Mouse (Mus musculus) heart, embryonic 13.5 days (tissue): ENCODE measurements around the gene Ifit1bl2. TPM values are rescaled to one million over a fixed set of nuclear protein-coding genes. Genes with fewer than 3 reads are reported as not detected.
"Not testable (repeated sequence)": the region's sequence is repeated elsewhere in the genome, so short reads cannot be mapped to it uniquely, and the experiment has no call there.

Experiments
- ATAC-seq: fragments of 200-750 bp; cut with Nextera tagmentation; 2 replicates; pipeline ENCODE4 v1.8.0; 2017; ENCODE audit warnings: moderate TSS enrichment; ENCODE audit not compliant: insufficient number of reproducible peaks, low FRiP score, low TSS enrichment; ENCODE audit errors: extremely low read depth
- H3K27ac ChIP-seq: fragments of 300-500 bp; sonication (generic); replicated peaks from 2 replicates; pipeline ENCODE4 v1.5.1; 2015; ENCODE audit warnings: moderate library complexity, mild to moderate bottlenecking, inconsistent platforms
- H3K27me3 ChIP-seq: fragments of 300-500 bp; sonication (generic); replicated peaks from 2 replicates; pipeline ENCODE4 v1.6.1; 2015; ENCODE audit warnings: mild to moderate bottlenecking, inconsistent platforms
- H3K36me3 ChIP-seq: fragments of 300-500 bp; sonication (generic); 2 replicates; pipeline ENCODE4 v1.6.1; 2015; ENCODE audit warnings: mild to moderate bottlenecking, inconsistent platforms
- H3K4me1 ChIP-seq: fragments of 300-500 bp; sonication (generic); 2 replicates; pipeline ENCODE4 v1.6.1; 2015; ENCODE audit warnings: inconsistent platforms
- H3K4me2 ChIP-seq: fragments of 300-500 bp; sonication (generic); 2 replicates; pipeline ENCODE4 v1.6.1; 2015; ENCODE audit warnings: inconsistent platforms, mild to moderate bottlenecking, moderate library complexity
- H3K4me3 ChIP-seq: fragments of 300-500 bp; sonication (generic); 2 replicates; pipeline ENCODE4 v1.5.1; 2015; ENCODE audit warnings: moderate library complexity, mild to moderate bottlenecking, inconsistent platforms
- H3K9ac ChIP-seq: fragments of 300-500 bp; sonication (generic); 2 replicates; pipeline ENCODE4 v1.6.1; 2015; ENCODE audit warnings: inconsistent platforms, mild to moderate bottlenecking, moderate library complexity
- H3K9me3 ChIP-seq: fragments of 300-500 bp; sonication (generic); 2 replicates; pipeline ENCODE4 v1.6.1; 2016; ENCODE audit warnings: inconsistent platforms
- WGBS: fragments of 180-500 bp; shearing (Covaris S2); methylation state at CpG from one replicate; pipeline ENCODE4 v1.1.7; 2015; ENCODE audit warnings: mixed read lengths; 5-methylcytosine and 5-hydroxymethylcytosine counted together
- polyA plus RNA-seq: library from polyadenylated mRNA; unstranded; fragments of >200 nt; fragmentation: Nextera tagmentation; extraction: Ambion mirVana; gene quantifications from 2 replicates; pipeline ENCODE4 v1.2.1, GENCODE M21; 2015

The Ifit1bl2 gene
- polyA plus RNA-seq, 1 experiment from 2014 or later = 0.72 TPM

DNA sequence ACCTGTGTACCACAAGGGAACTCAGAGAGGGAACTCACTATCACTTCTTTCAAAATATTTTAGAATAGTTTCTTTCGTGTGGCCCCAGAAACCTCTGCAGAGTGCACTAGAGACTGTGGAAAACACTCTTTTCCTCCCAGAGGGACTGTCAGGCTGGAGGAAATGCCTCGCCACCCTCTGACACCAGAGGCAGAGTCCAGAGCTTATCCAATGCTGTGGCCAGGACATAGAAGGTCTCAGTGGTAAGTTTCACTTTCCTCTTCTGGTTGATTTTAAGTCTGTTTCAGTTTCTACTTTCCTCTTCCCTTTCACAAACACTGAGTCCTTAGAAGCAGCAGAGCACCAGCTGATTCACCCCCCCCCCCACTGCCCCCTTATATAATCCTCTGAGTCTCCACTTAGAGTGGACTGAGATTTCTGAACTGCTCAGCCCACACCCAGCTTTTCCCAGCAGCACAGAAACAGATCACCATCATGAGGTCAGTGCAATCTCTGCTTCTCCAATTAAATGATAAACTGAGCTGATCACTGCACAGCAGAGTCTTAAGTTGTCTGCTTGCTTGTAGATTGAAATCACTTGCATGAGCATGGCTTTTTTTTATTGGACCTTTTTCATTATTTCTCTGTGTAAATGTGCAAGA is 57.3 kb downstream of the Ifit1bl2 start, which contains the start of gene Ifit3:
Ifit3 (plus strand) TSS at position 406 of the 641 bp plus-strand sequence.
- H3K4me2 ChIP-seq, H3K9me3 ChIP-seq, H3K4me3 ChIP-seq, H3K27me3 ChIP-seq, ATAC-seq, H3K36me3 ChIP-seq, H3K4me1 ChIP-seq, H3K27ac ChIP-seq, H3K9ac ChIP-seq: not testable (repeated sequence)
- WGBS = 34% methylated on average over 2 of the region's 2 CpGs

GRCm38 (mm10) chr19:34582696-34583095 is 57.8 kb downstream of the Ifit1bl2 start:
- not testable (repeated sequence) for H3K36me3 ChIP-seq, H3K27ac ChIP-seq, ATAC-seq, H3K4me2 ChIP-seq, H3K4me1 ChIP-seq, H3K4me3 ChIP-seq, H3K27me3 ChIP-seq, H3K9ac ChIP-seq, H3K9me3 ChIP-seq
- WGBS = 82% methylated on average over 2 of the region's 2 CpGs

DNA sequence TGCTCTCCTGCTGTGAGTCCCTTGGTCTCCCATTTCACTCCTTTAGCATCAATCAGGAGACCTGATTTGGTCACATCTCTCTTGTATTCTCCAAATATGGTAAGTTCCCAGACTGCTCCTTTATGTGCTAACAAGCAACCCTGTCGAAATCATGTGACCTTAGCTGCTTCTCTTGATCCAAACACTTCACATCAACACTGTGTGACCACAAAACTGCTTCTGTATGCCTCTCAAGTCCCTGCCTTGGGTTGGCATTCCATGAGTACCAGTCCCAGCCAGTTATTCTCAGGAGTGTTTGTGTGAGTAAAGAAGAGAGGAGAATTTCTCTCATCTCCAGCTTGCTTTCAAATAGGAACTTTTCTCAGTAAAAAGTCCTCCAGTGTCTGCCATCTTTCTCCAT is 63.4 kb downstream of the Ifit1bl2 start:
- H3K36me3 ChIP-seq = peaks cover 10% of the 10 kb centered on the region; the same call in 1 of the 2 replicates
- H3K4me3 ChIP-seq = no peak overlapping the region
- 58% methylated on average over 1 of the region's 1 CpGs for WGBS
- ATAC-seq = no peak
- no peak overlapping the region for H3K9ac ChIP-seq
- no peaks in the 10 kb centered on the region for H3K9me3 ChIP-seq
- H3K27me3 ChIP-seq = no peaks in the 10 kb centered on the region
- no peaks in the 10 kb centered on the region for H3K4me1 ChIP-seq
- H3K27ac ChIP-seq = no peak overlapping the region
- no peak overlapping the region for H3K4me2 ChIP-seq

DNA sequence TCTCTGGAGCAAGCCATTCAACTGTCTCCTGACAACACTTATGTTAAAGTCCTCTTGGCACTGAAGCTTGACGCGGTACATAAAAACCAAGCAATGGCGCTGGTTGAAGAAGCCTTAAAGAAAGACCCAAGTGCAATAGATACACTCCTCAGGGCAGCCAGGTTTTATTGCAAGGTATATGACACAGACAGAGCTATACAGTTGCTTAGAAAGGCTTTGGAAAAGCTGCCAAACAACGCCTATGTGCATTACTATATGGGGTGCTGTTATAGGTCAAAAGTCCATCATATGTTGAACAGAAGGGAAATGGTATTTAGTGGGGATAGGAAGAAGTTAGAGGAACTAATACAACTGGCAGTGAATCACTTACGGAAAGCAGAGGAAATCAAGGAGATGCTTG is 66.9 kb downstream of the Ifit1bl2 start:
- Histone ChIP-seq H3K9ac (no peak overlapping the region), H3K9me3 (no peaks in the 10 kb centered on the region), H3K27ac (no peak overlapping the region), H3K4me1 (peaks cover 14% of the 10 kb centered on the region), H3K36me3 (peaks cover 10% of the 10 kb centered on the region; the same call in 1 of the 2 replicates), H3K4me3 (no peak overlapping the region), H3K4me2 (no peak overlapping the region), H3K27me3 (no peaks in the 10 kb centered on the region)
- WGBS = 88% methylated on average over 5 of the region's 5 CpGs
- ATAC-seq = no peak

DNA sequence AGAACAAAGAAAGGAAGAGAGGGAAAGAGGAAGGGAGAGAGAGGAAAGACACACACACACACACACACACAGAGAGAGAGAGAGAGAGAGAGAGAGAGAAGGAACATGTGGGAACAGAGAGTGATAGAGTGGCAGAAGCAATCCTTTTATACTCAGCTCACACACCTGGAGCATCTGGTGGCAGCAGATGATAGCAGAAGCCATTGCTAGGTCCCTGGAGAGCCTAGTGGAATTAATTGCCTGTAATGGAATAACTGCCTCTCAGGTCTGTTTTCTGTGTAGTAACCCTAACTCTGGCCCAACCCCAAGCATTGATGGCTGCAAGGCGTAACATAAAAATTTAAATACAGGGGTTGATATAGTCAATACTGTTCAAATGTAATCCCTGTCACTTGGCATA is 69.5 kb downstream of the Ifit1bl2 start:
- Histone ChIP-seq H3K9ac (no peak overlapping the region), H3K4me3 (no peak overlapping the region), H3K27me3 (no peaks in the 10 kb centered on the region), H3K36me3 (peaks cover 10% of the 10 kb centered on the region; the same call in 1 of the 2 replicates), H3K27ac (no peak overlapping the region), H3K4me2 (no peak overlapping the region), H3K9me3 (no peaks in the 10 kb centered on the region), H3K4me1 (peaks cover 14% of the 10 kb centered on the region)
- 81% methylated on average over 1 of the region's 1 CpGs for WGBS
- no peak for ATAC-seq

DNA sequence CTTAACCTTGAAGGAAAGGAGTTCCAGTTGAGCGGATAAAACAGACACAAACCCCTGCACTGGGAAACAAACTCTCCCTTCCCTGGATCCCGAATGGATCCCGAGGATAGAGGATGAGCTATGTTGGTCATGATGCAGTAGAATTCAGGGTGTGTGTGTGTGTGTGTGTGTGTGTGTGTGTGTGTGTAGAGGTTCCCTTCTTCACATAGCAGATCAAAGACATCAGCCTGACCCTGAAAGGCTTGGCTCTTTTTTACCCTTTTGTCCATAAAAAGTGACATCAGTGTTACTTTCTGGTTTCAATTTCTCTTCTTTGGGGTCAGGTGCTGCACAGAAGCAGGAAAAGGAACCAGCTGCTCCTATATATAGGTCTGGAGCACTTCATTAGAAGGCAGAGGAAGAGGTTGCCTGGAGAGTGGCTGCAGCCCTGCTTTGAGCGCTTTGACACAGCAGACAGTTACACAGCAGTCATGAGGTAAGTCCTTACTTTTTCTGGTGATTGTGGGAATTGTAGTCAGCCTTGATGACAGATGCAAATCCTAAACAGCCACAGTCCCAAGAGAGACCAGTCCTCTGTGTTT is 70.6 kb downstream of the Ifit1bl2 start:
- Histone ChIP-seq H3K4me1 (peaks cover 14% of the 10 kb centered on the region), H3K4me2 (no peak overlapping the region), H3K27me3 (no peaks in the 10 kb centered on the region), H3K36me3 (peaks cover 10% of the 10 kb centered on the region; the same call in 1 of the 2 replicates), H3K27ac (0 out of 2 replicates have a peak overlapping the region, but pooled peaks have one; percentile 1), H3K9me3 (no peaks in the 10 kb centered on the region), H3K4me3 (no peak overlapping the region), H3K9ac (no peak overlapping the region)
- ATAC-seq = no peak
- WGBS = 52% methylated on average over 4 of the region's 4 CpGs

DNA sequence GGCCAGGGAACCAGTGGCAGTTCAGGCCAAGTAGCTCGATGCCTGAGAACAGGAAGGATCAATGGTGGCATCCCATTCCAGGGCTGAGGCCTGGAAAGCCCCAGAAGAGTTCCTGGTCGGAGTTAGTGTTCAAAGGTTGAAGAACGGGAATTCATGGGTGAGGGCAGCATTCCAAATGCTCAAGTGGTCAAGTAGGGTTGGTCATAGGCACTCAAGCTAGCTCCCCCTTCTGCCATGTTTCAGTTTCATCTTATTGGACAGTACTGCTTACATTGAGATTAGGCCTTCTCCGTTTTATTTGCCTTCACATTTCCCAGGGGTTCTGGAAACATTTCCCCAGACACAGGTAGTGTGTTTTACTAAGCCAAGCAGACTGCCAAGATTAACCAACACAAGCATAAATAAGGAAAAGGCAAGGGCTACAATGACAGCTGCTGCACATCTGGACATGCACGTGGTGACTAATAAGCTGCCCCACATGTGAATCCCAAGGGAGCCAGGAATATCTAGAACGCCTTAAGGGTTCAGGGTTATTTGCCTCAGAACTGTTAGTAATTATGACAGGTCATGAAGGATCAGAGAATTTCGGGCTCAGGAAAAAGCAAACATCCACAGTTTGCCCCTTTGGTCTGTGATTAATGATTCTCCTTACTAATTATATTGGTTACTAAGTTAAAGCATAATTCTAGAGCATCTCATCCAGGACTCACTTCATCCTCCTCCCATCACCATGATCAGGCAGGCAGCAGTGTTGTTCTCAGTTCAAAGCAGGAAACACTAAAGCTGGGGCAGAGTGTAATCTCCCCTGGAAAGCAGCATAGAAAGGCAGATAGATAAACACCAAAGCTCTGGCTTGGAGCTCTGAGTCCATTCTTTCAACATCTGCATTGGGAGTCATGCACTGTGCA is 71.3 kb downstream of the Ifit1bl2 start:
- Histone ChIP-seq H3K27me3 (no peaks in the 10 kb centered on the region), H3K4me1 (peaks cover 14% of the 10 kb centered on the region), H3K36me3 (peaks cover 10% of the 10 kb centered on the region; the same call in 1 of the 2 replicates), H3K9me3 (no peaks in the 10 kb centered on the region), H3K4me3 (no peak overlapping the region), H3K4me2 (no peak overlapping the region), H3K27ac (0 out of 2 replicates have a peak overlapping the region, but pooled peaks have one; percentile 1), H3K9ac (no peak overlapping the region)
- no peak for ATAC-seq
- 70% methylated on average over 7 of the region's 7 CpGs for WGBS

Other genes with a start within 250 kb of the Ifit1bl2 start
- 5.1 and 5.7 TPM in 2 replicates for gene Ch25h, start 165.6 kb downstream of the Ifit1bl2 start, polyA plus RNA-seq
- 31.1 and 33.9 TPM in 2 replicates for gene Lipa, start 113.3 kb downstream of the Ifit1bl2 start, polyA plus RNA-seq
- gene Ifit2, start 90.0 kb downstream of the Ifit1bl2 start, polyA plus RNA-seq = 6.2 and 8.0 TPM in 2 replicates
- gene Ifit3, start 57.2 kb downstream of the Ifit1bl2 start, polyA plus RNA-seq = 1.5 and 1.6 TPM in 2 replicates
- gene Ifit1bl1, start 38.8 kb downstream of the Ifit1bl2 start, polyA plus RNA-seq = 1.5 and 1.6 TPM in 2 replicates
- 0.37 and 1.0 TPM in 2 replicates for gene Ifit3b, start 32.8 kb downstream of the Ifit1bl2 start, polyA plus RNA-seq
- gene Ifit1, start 128 bp upstream of the Ifit1bl2 start, polyA plus RNA-seq = 0.88 and 1.3 TPM in 2 replicates
- 16.4 and 21.3 TPM in 2 replicates for gene Slc16a12, start 106.5 kb upstream of the Ifit1bl2 start, polyA plus RNA-seq
- gene Pank1, start 238.7 kb upstream of the Ifit1bl2 start, polyA plus RNA-seq = 9.0 and 10.1 TPM in 2 replicates